Mouse (Mus musculus): ENCODE data around the gene Pqlc2.

- no peak for TF ChIP-seq CTCF (IDR thresholded peaks at IDR 0.05; ENCODE audit: control insufficient read depth, insufficient read depth, low read length)
- no peak for TF ChIP-seq POLR2A (IDR thresholded peaks at IDR 0.05; ENCODE audit: borderline replicate concordance, control insufficient read depth, low read depth, low read length)
Measured at GRCm38 (mm10) chr4:139310899-139311701, 592 bp upstream of the Pqlc2 start.
